Mouse (Mus musculus) spleen, adult 2 months (tissue): ENCODE results near the gene Dclk1.

Experiments
- CTCF ChIP-seq: fragments of 200-500 bp; IDR thresholded peaks from 2 replicates; pipeline ENCODE4 v1.5.1; 2011; ENCODE audit warnings: mild to moderate bottlenecking, inconsistent platforms; ENCODE audit not compliant: insufficient read depth, insufficient read length, insufficient replicate concordance; ENCODE audit errors: extremely low read depth
- POLR2A ChIP-seq: fragments of 200-500 bp; IDR thresholded peaks from 2 replicates; pipeline ENCODE4 v1.6.1; 2011; ENCODE audit warnings: low read depth, low read length, inconsistent platforms

GRCm38 (mm10) chr3:55447486-55448460 lies 205.6 kb downstream of the Dclk1 start:
- TF ChIP-seq CTCF (no peak), POLR2A (no peak)
